Mouse (Mus musculus): ENCODE measurements around the gene Olfr1348.
"Not testable (repeated sequence)": the region's sequence is repeated elsewhere in the genome, so short reads cannot be mapped to it uniquely, and the experiment has no call there.

Olfr1348 gene

DNA sequence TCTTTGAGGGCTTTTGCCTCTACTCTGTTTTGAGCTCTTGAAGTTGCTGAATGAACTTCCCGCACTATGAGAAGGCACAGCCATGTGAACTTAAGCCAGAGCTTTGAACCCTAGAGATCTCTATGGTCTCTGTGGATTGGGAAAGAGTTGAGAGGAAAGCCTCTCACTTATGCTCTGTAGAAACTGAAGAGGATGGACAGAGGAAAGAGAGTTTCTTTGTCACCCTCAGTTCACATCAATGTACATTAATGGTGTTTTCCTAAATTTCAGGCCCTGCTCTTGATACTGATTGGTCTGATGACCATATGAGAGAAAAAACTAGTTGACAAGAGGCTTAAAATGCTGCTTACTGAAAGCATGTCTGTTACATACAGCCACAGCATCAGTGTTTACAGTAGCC is at the start of gene Olfr1348:
Olfr1348 (minus strand) TSS at position 101 of the 400 bp plus-strand sequence.
- no peak for DNase-seq (ENCODE audit: low read depth, low spot score)

DNA sequence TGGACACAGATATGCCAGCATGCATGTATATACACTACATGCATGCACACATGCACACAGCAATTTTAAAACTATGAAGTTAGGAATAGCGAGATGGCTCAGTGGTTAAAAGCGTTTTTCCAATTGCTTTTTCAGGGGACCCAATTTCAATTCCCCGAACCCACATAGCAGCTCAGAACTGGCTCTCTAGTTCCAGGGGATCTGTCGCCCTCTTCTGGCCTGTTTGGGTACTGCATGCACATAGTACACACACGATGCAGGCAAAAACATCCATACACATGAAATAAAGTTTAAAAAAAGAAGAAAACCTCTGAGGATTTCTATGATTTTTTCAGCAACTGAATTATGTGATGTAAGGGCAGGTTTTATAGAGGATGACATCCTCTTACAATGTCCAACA is 17.6 kb upstream of the Olfr1348 start:
- DNase-seq (ENCODE audit: low read depth, low spot score), result peak; percentile 15

DNA sequence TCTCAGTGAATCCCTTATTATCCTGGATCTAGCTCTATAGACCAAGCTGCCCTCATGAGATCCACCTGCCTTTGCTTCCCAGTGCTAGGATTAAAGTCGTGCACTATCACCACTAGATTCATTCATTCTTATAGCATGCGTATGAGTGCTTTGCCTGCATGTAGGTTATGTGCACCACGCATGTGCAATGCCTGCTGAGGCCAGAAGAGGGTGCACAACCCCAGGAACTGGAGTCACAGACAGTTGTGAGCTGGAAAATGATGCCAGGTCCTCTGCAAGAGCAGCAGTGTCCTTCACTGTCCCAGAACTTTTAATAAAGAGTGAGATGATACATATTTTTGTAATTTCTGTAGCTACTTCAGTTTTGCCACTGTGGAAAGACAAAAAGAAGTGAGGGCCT is 16.5 kb upstream of the Olfr1348 start:
- DNase-seq (ENCODE audit: low read depth, low spot score), result no peak

DNA sequence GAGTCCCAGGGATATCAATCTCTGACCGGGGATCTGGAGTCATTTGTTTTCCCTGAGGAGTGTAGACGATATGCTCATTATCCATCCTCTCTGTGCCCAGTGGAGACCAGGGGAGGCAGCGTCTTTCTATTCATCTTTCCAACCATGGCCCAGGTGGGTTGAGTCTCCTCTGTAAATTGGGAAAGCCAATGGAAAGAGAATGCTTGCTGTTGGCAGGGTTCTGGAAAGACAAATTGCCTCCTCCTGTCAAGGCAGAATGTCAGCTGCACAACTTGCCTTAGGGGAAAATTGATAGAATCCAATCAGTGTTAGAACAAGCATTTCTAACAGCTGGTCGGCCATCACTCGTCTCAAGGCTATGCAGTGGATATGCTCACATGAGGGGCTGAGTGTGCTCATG is 14.3 kb upstream of the Olfr1348 start, which contains the start of gene Olfr1349:
Olfr1349 (minus strand) TSS at position 101 of the 400 bp plus-strand sequence.
- DNase-seq (ENCODE audit: low read depth, low spot score), result no peak

DNA sequence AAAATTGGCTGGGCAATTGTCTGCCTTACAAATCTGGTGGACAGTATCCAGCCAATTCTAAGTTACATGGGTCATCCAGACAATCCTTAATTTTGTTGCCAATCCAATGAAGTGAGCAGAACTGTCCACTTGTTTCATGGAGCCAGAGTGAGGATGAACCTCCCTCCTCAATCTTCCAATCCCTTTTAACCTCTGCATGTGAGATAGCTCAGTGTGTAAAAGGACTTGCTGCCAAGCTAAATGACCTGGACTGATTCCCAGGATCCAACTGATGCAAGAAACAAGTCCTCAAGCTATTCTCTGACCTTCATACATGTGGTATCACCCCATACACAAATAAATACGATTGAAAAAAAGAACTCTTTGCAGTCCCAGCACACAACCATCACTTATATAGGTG is 13.1 kb upstream of the Olfr1348 start:
- DNase-seq (ENCODE audit: low read depth, low spot score), result no peak

DNA sequence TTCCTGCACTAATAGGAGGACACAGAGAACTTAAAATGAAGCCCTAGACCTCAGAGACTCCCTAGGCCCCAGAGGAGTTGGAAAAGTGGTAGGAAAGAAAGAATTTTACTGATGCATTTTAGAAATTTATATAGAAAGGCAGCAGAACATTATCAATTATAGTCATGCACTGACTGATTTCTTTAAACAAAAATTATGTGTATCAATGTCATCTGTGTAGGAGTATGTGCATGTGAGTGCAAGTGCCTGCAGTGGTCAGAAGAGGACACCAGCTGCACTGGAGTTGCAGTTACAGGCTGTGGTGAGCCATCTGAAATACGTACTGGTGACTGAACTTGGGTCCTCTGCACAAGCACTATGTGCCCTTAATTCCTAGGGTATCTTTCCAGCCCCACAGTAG is 8.9 kb downstream of the Olfr1348 start, which contains the start of gene Olfr1347:
Olfr1347 (minus strand) TSS at position 101 of the 400 bp plus-strand sequence.
- no peak for DNase-seq (ENCODE audit: low read depth, low spot score)

DNA sequence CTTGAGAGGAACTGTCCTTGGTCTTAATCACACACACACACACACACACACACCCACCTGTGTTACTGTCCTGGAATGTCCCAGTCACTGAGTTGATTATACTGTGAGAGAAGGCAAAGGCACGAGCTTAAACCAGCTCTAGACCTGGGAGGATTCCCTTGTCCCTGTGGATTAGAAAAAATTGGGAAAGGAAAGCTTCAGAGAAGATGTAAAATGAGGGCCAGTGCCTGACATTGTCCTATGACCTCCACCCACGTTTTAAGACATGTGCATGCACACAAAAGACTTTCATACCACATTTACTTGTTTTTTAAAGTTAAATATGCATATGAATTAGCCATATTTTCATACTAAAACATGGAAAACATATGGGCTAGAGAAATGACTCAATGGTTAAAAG is 21.7 kb downstream of the Olfr1348 start, which contains the start of gene Olfr5:
Olfr5 (minus strand) TSS at position 101 of the 400 bp plus-strand sequence.
- no peak for DNase-seq (ENCODE audit: low read depth, low spot score)

- DNase-seq (ENCODE audit: low read depth, low spot score), result not testable (repeated sequence)
Observed at GRCm38 (mm10) chr7:6477633-6478032, 30.9 kb downstream of the Olfr1348 start.

- no peak for DNase-seq (ENCODE audit: low read depth, low spot score)
Observed at GRCm38 (mm10) chr7:6466951-6467350, 41.6 kb downstream of the Olfr1348 start, which contains the start of gene Olfr1346. TSS of gene Olfr1346 (plus strand) at chr7:6467101.

DNA sequence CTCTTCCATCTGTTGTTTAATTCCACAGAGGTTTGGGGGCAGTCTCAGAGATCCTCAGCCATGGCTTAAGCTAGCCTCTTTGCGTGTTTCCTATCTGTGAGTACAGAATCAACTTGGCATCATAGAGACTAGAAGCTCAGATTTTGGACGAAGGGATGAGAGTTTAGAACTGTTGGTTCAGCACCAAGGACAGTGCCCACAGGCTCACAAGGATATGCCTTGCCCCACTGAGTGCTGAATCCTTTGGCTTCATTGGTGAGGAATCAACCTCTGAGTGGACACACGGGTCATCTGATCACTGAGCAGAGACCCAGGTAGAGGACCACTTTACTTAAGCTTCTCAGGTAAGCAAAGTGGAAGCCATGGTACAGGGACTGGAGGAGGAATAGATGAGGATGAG is 52.1 kb downstream of the Olfr1348 start:
- no peak for DNase-seq (ENCODE audit: low read depth, low spot score)

DNA sequence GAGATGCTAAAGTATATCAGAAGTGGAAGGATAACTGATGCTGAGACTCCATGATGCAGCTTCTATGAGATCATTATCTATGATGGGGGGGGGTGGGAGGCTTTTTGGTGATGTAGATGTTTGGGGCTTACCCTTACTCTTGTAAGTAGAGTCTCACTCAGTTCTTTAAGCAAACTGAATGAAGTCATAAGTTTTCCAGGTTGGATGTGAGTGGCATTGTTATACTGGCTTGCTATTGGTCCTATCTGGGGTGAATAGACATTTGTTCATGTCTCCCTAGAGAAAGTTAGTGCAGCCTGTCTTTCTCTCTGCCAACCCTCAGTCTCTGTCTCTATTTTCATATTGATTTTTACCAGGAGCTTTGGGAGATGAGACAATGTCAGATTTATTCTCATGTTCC is 52.7 kb downstream of the Olfr1348 start, which contains the start of gene Olfr1336:
Olfr1336 (plus strand) TSS at position 301 of the 400 bp plus-strand sequence.
- DNase-seq (ENCODE audit: low read depth, low spot score), result no peak
